Mouse (Mus musculus) limb, embryonic 11.5 days (tissue): ENCODE results near the gene Mical2. TPM values are rescaled to one million over a fixed set of nuclear protein-coding genes. Genes with fewer than 3 reads are reported as not detected.

Experiments used
- ATAC-seq: fragments of 200-750 bp; cut with Nextera tagmentation; 2 replicates; pipeline ENCODE4 v1.8.0; 2017; ENCODE audit warnings: low read depth; ENCODE audit not compliant: insufficient number of reproducible peaks, low FRiP score, low TSS enrichment
- DNase-seq: peaks from one replicate; pipeline ENCODE4 v3.0.0-alpha.2; 2015; ENCODE audit warnings: low spot score
- H3K27ac ChIP-seq: fragments of 300-500 bp; sonication (generic); replicated peaks from 2 replicates; pipeline ENCODE4 v1.5.1; 2014; ENCODE audit warnings: low read depth, mild to moderate bottlenecking, low read length
- H3K27me3 ChIP-seq: fragments of 300-500 bp; sonication (generic); 2 replicates; pipeline ENCODE4 v1.6.1; 2014; ENCODE audit warnings: mild to moderate bottlenecking, low read length, mixed read lengths; ENCODE audit not compliant: control insufficient read depth, insufficient read depth
- H3K36me3 ChIP-seq: fragments of 300-500 bp; sonication (generic); 2 replicates; pipeline ENCODE4 v1.6.1; 2014; ENCODE audit warnings: mild to moderate bottlenecking, low read length, moderate library complexity, mixed read lengths; ENCODE audit not compliant: control insufficient read depth, insufficient read depth
- H3K4me1 ChIP-seq: fragments of 300-500 bp; sonication (generic); 2 replicates; pipeline ENCODE4 v1.6.1; 2014; ENCODE audit warnings: low read length, mixed read lengths; ENCODE audit not compliant: control insufficient read depth, insufficient read depth
- H3K4me2 ChIP-seq: fragments of 300-500 bp; sonication (generic); 2 replicates; pipeline ENCODE4 v1.6.1; 2014; ENCODE audit warnings: low read depth, mild to moderate bottlenecking, moderate library complexity; ENCODE audit not compliant: severe bottlenecking
- H3K4me3 ChIP-seq: fragments of 300-500 bp; sonication (generic); 2 replicates; pipeline ENCODE4 v1.5.1; 2014; ENCODE audit warnings: low read depth, low read length
- H3K9ac ChIP-seq: fragments of 300-500 bp; sonication (generic); 2 replicates; pipeline ENCODE4 v1.6.1; 2014; ENCODE audit warnings: mild to moderate bottlenecking, low read length
- H3K9me3 ChIP-seq: fragments of 300-500 bp; sonication (generic); 2 replicates; pipeline ENCODE4 v1.6.1; 2016; ENCODE audit warnings: low read length; ENCODE audit not compliant: control insufficient read depth
- WGBS: fragments of 180-500 bp; shearing (Covaris S2); extraction: QIAGEN DNeasy Blood & Tissue Kit; methylation state at CpG from one replicate; pipeline ENCODE4 v1.1.7; 2014; 5-methylcytosine and 5-hydroxymethylcytosine counted together
- polyA plus RNA-seq: library from polyadenylated mRNA; unstranded; fragments of >200 nt; fragmentation: Nextera tagmentation; extraction: Ambion mirVana; gene quantifications from 2 replicates; pipeline ENCODE4 v1.2.1, GENCODE M21; 2014

The Mical2 gene
- polyA plus RNA-seq, 1 experiment from 2014 or later: 2.3 TPM

DNA sequence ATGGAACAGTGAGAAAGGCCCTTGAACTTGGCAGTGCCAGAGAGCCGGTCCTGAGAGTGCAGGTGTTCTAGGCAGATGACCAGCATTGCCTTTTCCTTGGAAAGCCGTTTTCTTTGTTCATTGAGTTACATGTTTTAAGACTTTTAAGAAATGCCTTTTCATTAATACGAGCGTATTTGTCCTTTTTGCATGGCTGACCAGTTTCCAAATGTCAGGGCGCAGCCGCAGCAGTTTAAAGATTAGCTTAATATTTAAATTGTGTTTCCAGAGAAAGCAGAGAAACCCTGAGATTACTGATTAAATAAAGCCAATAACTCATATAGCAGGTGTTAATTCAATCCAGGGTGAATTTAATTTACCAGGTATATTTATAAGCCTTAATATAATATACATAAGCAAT lies 187.6 kb downstream of the Mical2 start:
- H3K4me2 ChIP-seq: no peak overlapping the region
- DNase-seq: no peak
- H3K27me3 ChIP-seq: no peaks in the 10 kb centered on the region
- WGBS: 91% methylated on average over 6 of the region's 6 CpGs
- H3K9me3 ChIP-seq: no peaks in the 10 kb centered on the region
- H3K9ac ChIP-seq: no peak overlapping the region
- no peak overlapping the region for H3K27ac ChIP-seq
- H3K4me1 ChIP-seq: peaks cover 14% of the 10 kb centered on the region
- no peak overlapping the region for H3K4me3 ChIP-seq
- no peak for ATAC-seq
- no peaks in the 10 kb centered on the region for H3K36me3 ChIP-seq

DNA sequence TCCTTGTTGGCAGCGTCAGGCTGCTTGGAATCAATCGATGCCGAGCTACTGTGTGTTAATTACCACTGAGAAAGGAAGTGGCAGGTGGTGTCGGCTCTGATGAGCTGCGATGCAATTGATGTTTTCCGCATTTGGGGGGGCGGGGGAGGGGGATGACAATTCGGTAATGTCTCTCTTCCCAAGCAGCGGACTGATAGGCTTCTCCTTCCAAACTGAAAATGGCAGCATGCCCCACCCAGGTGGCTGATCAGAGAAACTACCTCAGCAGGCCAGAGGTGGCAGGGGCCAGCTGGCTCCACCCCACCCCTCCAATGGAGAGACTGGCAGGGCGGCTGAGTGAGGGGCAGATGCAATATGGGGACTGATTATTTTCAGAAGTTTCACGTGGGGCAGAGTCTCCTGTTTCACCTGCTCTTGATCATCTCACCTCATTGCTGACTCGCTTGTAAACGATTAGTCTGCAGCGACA lies 190.4 kb downstream of the Mical2 start:
- H3K9me3 ChIP-seq: no peaks in the 10 kb centered on the region
- no peak overlapping the region for H3K9ac ChIP-seq
- H3K27ac ChIP-seq: no peak overlapping the region
- H3K4me1 ChIP-seq: peaks cover 14% of the 10 kb centered on the region
- H3K4me2 ChIP-seq: peak overlapping the region; percentile 23
- peak; percentile 40 for DNase-seq
- H3K27me3 ChIP-seq: no peaks in the 10 kb centered on the region
- no peaks in the 10 kb centered on the region for H3K36me3 ChIP-seq
- WGBS: 6% methylated on average over 14 of the region's 14 CpGs
- ATAC-seq: no peak
- H3K4me3 ChIP-seq: no peak overlapping the region

DNA sequence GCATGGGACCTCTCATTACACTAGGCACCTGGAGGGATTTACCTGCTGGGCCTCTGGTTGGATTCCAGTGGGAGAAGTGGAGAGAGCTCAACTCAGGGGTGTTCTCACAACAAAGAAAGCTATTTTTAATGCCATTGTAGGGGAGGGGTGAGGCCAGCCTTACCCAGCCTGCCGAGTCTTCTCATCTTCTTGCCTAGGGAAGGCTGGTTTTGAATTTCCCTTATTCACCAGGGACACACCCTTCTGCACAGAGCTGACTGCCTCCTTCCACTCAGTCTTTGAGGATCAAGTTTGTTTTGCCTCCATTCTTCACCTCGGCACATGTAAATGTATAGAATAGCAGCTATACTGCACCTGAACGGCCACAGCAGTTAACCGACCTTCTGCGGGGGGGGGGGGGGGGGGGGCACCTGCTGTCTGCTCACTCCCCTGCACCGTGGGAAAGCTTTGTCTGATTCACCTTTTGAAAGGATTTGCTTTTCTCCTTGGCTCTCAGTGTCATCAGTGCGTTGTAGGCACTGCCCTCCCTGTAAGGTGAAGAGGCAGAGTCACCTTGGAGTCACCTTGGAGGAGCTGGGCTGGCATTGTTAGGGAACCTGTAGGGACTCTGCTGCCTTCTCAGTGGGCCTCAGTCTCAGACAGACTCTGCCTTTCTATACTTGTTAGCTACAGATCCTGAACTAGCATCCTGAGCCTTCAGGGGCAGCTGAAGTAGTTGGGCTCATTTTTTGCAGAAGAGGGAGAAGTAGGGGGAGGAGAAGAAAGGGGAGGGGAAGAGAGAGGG lies 191.3 kb downstream of the Mical2 start:
- no peak for ATAC-seq
- Histone ChIP-seq H3K4me1 (peaks cover 14% of the 10 kb centered on the region), H3K4me3 (no peak overlapping the region), H3K27ac (no peak overlapping the region), H3K9ac (no peak overlapping the region), H3K36me3 (no peaks in the 10 kb centered on the region), H3K9me3 (no peaks in the 10 kb centered on the region), H3K4me2 (no peak overlapping the region), H3K27me3 (no peaks in the 10 kb centered on the region)
- WGBS: 19% methylated on average over 7 of the region's 7 CpGs
- no peak for DNase-seq

GRCm38 (mm10) chr7:112417598-112417997 lies 191.9 kb downstream of the Mical2 start:
- Histone ChIP-seq H3K36me3 (no peaks in the 10 kb centered on the region), H3K9me3 (no peaks in the 10 kb centered on the region), H3K4me1 (peaks cover 14% of the 10 kb centered on the region), H3K4me2 (no peak overlapping the region), H3K4me3 (no peak overlapping the region), H3K27me3 (no peaks in the 10 kb centered on the region), H3K27ac (no peak overlapping the region), H3K9ac (no peak overlapping the region)
- DNase-seq (no peak), ATAC-seq (0 out of 2 replicates have a peak, but pooled peaks have one; percentile 61)
- 85% methylated on average over 4 of the region's 4 CpGs for WGBS

DNA sequence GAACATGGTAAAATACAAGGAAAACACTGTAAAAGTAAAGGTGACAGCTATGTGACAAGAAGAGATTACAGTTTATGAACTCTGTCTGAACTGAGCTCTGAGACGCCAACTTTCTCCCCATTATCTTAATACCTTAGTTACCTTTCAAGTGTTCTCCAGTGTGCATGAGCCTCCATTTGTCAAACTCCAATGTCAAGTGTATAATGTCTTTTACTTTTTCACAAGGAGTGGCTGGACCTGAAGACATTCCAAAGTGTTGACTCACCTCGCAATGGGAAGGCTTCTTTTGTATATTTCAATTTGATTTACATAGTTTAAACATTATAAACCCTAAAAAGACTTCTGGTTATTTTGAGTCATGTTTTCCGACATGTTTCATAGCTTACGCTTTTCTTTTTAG lies 197.8 kb downstream of the Mical2 start:
- Histone ChIP-seq H3K27ac (no peak overlapping the region), H3K4me1 (peaks cover 4% of the 10 kb centered on the region), H3K9ac (no peak overlapping the region), H3K4me3 (no peak overlapping the region), H3K36me3 (no peaks in the 10 kb centered on the region), H3K4me2 (no peak overlapping the region), H3K27me3 (no peaks in the 10 kb centered on the region), H3K9me3 (no peaks in the 10 kb centered on the region)
- 84% methylated on average over 4 of the region's 4 CpGs for WGBS
- no peak for ATAC-seq
- DNase-seq: no peak

- peaks cover 4% of the 10 kb centered on the region for H3K4me1 ChIP-seq
- H3K4me3 ChIP-seq: no peak overlapping the region
- no peak overlapping the region for H3K27ac ChIP-seq
- no peak overlapping the region; the same call in 1 of the 2 replicates for H3K9ac ChIP-seq
- peak overlapping the region; percentile 71 for H3K4me2 ChIP-seq
- H3K9me3 ChIP-seq: no peaks in the 10 kb centered on the region
- 49% methylated on average over 5 of the region's 5 CpGs for WGBS
- H3K36me3 ChIP-seq: no peaks in the 10 kb centered on the region
- DNase-seq (no peak), ATAC-seq (no peak)
- H3K27me3 ChIP-seq: no peaks in the 10 kb centered on the region
Measured at GRCm38 (mm10) chr7:112426811-112427210, 201.2 kb downstream of the Mical2 start.

DNA sequence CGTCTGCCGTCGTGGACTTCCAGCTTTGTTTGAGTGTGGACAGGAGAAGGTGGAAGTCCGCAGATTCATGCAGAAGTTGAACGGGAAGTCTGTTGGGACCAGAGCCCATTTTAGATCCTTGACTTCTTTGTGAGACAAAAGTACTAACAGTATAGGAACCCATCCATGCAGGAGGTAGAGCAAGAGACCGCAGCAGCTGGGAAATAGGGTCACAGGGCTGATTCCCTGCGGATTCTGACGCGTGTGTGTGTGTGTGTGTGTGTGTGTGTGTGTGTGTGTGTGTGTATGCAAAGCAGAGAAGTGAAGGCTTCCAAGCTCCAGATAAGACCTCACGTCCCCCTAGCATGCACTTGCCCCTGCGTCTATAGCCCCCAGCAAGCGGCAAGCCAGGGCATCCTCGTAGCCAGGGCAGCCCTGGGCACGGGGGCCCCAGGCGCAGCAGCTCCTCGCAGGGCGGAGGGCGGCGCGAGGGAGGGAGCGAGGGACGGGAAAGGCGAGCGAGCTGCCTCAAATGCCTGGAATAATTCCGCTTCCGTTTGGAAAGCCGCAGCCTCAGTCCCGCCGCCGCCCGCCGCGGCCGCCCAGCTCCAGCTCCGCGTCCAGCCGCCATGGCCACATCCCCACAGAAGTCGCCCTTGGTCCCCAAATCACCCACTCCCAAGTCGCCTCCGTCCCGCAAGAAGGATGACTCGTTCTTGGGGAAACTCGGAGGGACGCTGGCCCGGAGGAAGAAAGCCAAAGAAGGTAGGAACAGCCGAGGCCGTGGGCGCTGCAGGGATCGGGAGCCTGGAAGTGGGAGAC lies 201.9 kb downstream of the Mical2 start, which contains the start of gene Parva:
Parva (plus strand) TSS at position 149 of the 801 bp plus-strand sequence.
- H3K9me3 ChIP-seq: no peaks in the 10 kb centered on the region
- H3K4me3 ChIP-seq: peak within 1 kb of the TSS; percentile 72
- 1% methylated on average over 49 of the region's 49 CpGs for WGBS
- H3K27ac ChIP-seq: peak within 1 kb of the TSS; percentile 89
- peak; percentile 73 for ATAC-seq
- peak within 1 kb of the TSS; percentile 71 for H3K4me2 ChIP-seq
- H3K4me1 ChIP-seq: peaks cover 4% of the 10 kb centered on the region
- H3K27me3 ChIP-seq: no peaks in the 10 kb centered on the region
- peak within 1 kb of the TSS; percentile 94 for H3K9ac ChIP-seq
- peak; percentile 84 for DNase-seq
- no peaks in the 10 kb centered on the region for H3K36me3 ChIP-seq

- no peaks in the 10 kb centered on the region for H3K9me3 ChIP-seq
- peak overlapping the region; percentile 94 for H3K9ac ChIP-seq
- H3K4me2 ChIP-seq: peak overlapping the region; percentile 71
- no peaks in the 10 kb centered on the region for H3K27me3 ChIP-seq
- peaks cover 4% of the 10 kb centered on the region for H3K4me1 ChIP-seq
- under 1% methylated on average over 22 of the region's 22 CpGs for WGBS
- peak overlapping the region; percentile 72 for H3K4me3 ChIP-seq
- DNase-seq (peak; percentile 87), ATAC-seq (peak; percentile 87)
- H3K36me3 ChIP-seq: no peaks in the 10 kb centered on the region
- peak overlapping the region; percentile 89 for H3K27ac ChIP-seq
Measured at GRCm38 (mm10) chr7:112428158-112428535, 202.5 kb downstream of the Mical2 start.
